Mouse (Mus musculus) heart, embryonic 10.5 days (tissue): ENCODE measurements around the gene Rbks. TPM values are rescaled to one million over a fixed set of nuclear protein-coding genes. Genes with fewer than 3 reads are reported as not detected.
A peak's percentile ranks its signal among the peaks of the same experiment; 100 is the strongest.

Experiments
- DNase-seq: peaks from one replicate; pipeline ENCODE4 v3.0.0-alpha.2; 2017; ENCODE audit warnings: low spot score
- H3K27ac ChIP-seq: fragments of 300-500 bp; sonication (generic); 2 replicates; pipeline ENCODE4 v1.5.1; 2016; ENCODE audit warnings: mild to moderate bottlenecking
- H3K27me3 ChIP-seq: fragments of 300-500 bp; sonication (generic); 2 replicates; pipeline ENCODE4 v1.6.1; 2016; ENCODE audit warnings: mild to moderate bottlenecking; ENCODE audit not compliant: poor library complexity, insufficient read depth, severe bottlenecking
- H3K36me3 ChIP-seq: fragments of 300-500 bp; sonication (generic); 2 replicates; pipeline ENCODE4 v1.6.1; 2016; ENCODE audit warnings: mild to moderate bottlenecking, moderate library complexity
- H3K4me1 ChIP-seq: fragments of 300-500 bp; sonication (generic); 2 replicates; pipeline ENCODE4 v1.6.1; 2016; ENCODE audit warnings: mild to moderate bottlenecking
- H3K4me3 ChIP-seq: fragments of 300-500 bp; sonication (generic); 2 replicates; pipeline ENCODE4 v1.5.1; 2016; ENCODE audit warnings: mild to moderate bottlenecking, moderate library complexity
- H3K9me3 ChIP-seq: fragments of 300-500 bp; sonication (generic); 2 replicates; pipeline ENCODE4 v1.6.1; 2016; ENCODE audit warnings: mild to moderate bottlenecking, moderate library complexity
- WGBS: fragments of 180-500 bp; shearing (Covaris S2); methylation state at CpG from one replicate; pipeline ENCODE4 v1.1.7; 2016; 5-methylcytosine and 5-hydroxymethylcytosine counted together
- polyA plus RNA-seq: library from polyadenylated mRNA; unstranded; fragments of >200 nt; fragmentation: Nextera tagmentation; extraction: Ambion mirVana; gene quantifications from 2 replicates; pipeline ENCODE4 v1.2.1, GENCODE M21; 2016

The Rbks gene
- 6.2 and 6.8 TPM in 2 replicates for polyA plus RNA-seq

DNA sequence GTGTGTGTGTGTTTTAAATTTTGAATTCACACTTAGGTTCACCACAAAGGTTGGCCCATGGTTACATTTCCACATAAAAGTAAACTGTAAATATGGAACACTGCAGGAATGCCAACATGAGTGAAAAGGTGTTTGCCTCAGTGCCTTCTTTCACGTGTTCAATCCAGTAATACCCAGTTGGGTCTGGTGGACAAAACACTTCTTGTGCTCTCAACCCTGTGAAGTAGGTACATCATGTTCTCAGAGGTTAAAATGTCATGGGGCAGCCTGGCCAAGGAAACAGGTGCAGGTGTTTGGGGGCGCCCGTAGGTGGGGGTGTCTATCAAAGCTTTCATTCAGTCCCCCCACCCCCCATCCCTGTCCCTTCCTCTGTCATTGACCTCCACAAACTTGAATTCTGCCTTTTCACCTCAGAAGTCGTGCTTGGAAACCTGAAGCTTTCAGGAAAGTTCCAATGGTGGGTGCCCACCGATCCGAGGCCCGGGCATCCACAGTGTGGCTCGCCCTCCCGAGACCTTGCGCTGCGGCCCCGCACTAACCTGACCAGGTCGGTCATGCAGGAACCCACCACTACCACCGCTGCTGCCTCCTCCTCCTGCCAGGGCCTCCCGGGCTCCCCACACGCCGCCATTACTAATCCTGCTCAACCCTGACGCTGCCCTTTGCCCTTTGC is at the start of gene Rbks:
Rbks (minus strand) TSS at position 657 of the 673 bp plus-strand sequence.
- Histone ChIP-seq H3K27ac (peak within 1 kb of the TSS; percentile 93), H3K36me3 (no peaks in the 10 kb centered on the region), H3K4me3 (peak within 1 kb of the TSS; percentile 88), H3K27me3 (no peaks in the 10 kb centered on the region), H3K9me3 (no peaks in the 10 kb centered on the region), H3K4me1 (peaks cover 8% of the 10 kb centered on the region)
- DNase-seq, result no peak
- 10% methylated on average over 18 of the region's 18 CpGs for WGBS

DNA sequence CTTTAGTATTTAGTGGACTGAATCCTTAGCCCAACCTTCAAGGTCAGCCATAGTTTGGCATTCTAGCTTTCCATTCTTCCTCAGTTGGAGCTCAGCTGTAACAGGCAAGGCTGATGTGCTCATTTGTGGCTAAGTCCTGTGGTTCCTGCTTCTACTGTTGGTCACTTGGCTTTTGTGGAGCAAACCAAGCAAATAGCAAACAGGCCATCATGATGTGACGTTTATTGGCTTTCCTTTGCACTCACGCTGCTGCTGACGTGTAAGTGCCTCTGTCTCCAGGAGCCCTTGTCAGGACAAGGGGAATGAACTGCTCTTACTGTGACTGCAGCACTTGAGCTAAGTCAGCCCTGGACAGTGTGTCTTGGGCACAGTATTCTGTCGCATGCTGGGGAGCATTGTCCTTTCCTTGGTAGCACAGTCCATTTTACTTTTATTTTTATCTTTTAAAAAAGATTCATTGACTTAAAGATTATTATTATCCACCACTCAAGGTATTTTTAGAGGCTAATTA is 45.1 kb upstream of the Rbks start:
- WGBS, result 56% methylated on average over 4 of the region's 4 CpGs
- H3K36me3 ChIP-seq, result no peaks in the 10 kb centered on the region
- H3K4me1 ChIP-seq, result 0 out of 2 replicates have a peak, but pooled peaks cover 4% of the 10 kb centered on the region
- no peaks in the 10 kb centered on the region for H3K9me3 ChIP-seq
- H3K27me3 ChIP-seq, result no peaks in the 10 kb centered on the region
- no peak for DNase-seq
- H3K27ac ChIP-seq, result no peak overlapping the region
- no peak overlapping the region for H3K4me3 ChIP-seq

GRCm38 (mm10) chr5:31741931-31742330 is 44.5 kb upstream of the Rbks start:
- Histone ChIP-seq H3K9me3 (no peaks in the 10 kb centered on the region), H3K4me3 (no peak overlapping the region), H3K27ac (no peak overlapping the region), H3K4me1 (0 out of 2 replicates have a peak, but pooled peaks cover 4% of the 10 kb centered on the region), H3K27me3 (no peaks in the 10 kb centered on the region), H3K36me3 (no peaks in the 10 kb centered on the region)
- no peak for DNase-seq
- WGBS, result 92% methylated on average over 1 of the region's 1 CpGs

GRCm38 (mm10) chr5:31732644-31733338 is 35.4 kb upstream of the Rbks start:
- Histone ChIP-seq H3K27me3 (no peaks in the 10 kb centered on the region), H3K27ac (no peak overlapping the region), H3K36me3 (peaks cover 5% of the 10 kb centered on the region; the same call in 1 of the 2 replicates), H3K9me3 (no peaks in the 10 kb centered on the region), H3K4me1 (peaks cover 5% of the 10 kb centered on the region; the same call in 1 of the 2 replicates), H3K4me3 (no peak overlapping the region)
- DNase-seq, result no peak
- 31% methylated on average over 3 of the region's 3 CpGs for WGBS

DNA sequence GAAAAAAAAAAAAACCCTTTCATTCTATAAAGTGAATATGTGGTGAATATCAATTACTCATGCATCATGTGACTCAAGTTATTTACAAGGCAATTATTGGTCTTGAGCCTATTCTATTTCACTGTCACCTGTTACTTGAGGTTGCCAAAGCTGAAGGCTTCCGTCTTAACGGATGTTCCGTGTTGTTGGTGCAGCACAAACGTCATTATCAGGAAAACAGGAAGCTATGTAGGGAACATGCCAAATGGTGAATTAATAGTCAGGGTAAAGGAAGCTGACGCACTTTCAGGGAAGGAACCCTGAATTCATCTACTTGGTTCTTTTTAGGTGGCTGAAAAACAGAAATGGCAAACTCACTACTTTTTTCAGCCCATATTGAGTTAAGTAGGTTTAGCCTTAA is 30.0 kb upstream of the Rbks start:
- no peak for DNase-seq
- Histone ChIP-seq H3K4me1 (no peaks in the 10 kb centered on the region), H3K36me3 (no peaks in the 10 kb centered on the region), H3K4me3 (no peak overlapping the region), H3K9me3 (no peaks in the 10 kb centered on the region), H3K27me3 (no peaks in the 10 kb centered on the region), H3K27ac (no peak overlapping the region)
- 75% methylated on average over 5 of the region's 5 CpGs for WGBS

- Histone ChIP-seq H3K36me3 (no peaks in the 10 kb centered on the region), H3K27ac (no peak overlapping the region), H3K4me1 (no peaks in the 10 kb centered on the region), H3K9me3 (no peaks in the 10 kb centered on the region), H3K27me3 (no peaks in the 10 kb centered on the region), H3K4me3 (no peak overlapping the region)
- DNase-seq, result no peak
- WGBS, result 87% methylated on average over 2 of the region's 2 CpGs
Observed at GRCm38 (mm10) chr5:31725885-31726284, 28.5 kb upstream of the Rbks start.

GRCm38 (mm10) chr5:31724519-31724918 is 27.1 kb upstream of the Rbks start:
- Histone ChIP-seq H3K27me3 (no peaks in the 10 kb centered on the region), H3K36me3 (no peaks in the 10 kb centered on the region), H3K9me3 (no peaks in the 10 kb centered on the region), H3K4me3 (no peak overlapping the region), H3K27ac (no peak overlapping the region), H3K4me1 (no peaks in the 10 kb centered on the region)
- no peak for DNase-seq
- WGBS, result 73% methylated on average over 6 of the region's 6 CpGs

GRCm38 (mm10) chr5:31715486-31716150 is 18.2 kb upstream of the Rbks start:
- no peak for DNase-seq
- no peaks in the 10 kb centered on the region for H3K27me3 ChIP-seq
- no peak overlapping the region for H3K4me3 ChIP-seq
- 71% methylated on average over 4 of the region's 4 CpGs for WGBS
- peaks cover 8% of the 10 kb centered on the region for H3K4me1 ChIP-seq
- H3K9me3 ChIP-seq, result no peaks in the 10 kb centered on the region
- no peak overlapping the region for H3K27ac ChIP-seq
- H3K36me3 ChIP-seq, result peaks cover 4% of the 10 kb centered on the region; the same call in 1 of the 2 replicates

GRCm38 (mm10) chr5:31713841-31714264 is 16.4 kb upstream of the Rbks start:
- 50% methylated on average over 5 of the region's 5 CpGs for WGBS

DNA sequence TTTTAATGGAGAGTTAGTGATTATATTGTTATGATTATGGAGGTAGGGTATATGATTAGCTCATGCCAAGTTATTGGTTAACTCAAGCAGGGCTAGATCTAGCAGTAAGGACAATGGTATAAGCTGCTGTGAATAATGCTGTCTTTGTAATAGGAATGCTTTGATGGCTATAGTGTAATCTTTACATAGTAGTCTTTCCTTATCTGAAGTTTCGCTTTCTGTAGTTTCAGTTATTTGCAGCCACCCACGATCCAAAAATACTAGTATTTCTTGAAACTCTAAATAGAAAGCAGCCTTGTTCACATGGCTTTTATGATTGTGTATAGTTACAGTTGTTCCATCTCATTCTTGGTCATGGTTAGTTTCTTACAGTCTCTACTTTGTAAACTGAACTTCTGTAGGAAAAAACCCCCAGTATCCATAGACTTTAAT is 15.9 kb upstream of the Rbks start:
- H3K36me3 ChIP-seq, result peaks cover 14% of the 10 kb centered on the region
- H3K4me3 ChIP-seq, result no peak overlapping the region
- peaks cover 8% of the 10 kb centered on the region for H3K4me1 ChIP-seq
- 71% methylated on average over 2 of the region's 2 CpGs for WGBS
- H3K27ac ChIP-seq, result no peak overlapping the region
- no peak for DNase-seq
- no peaks in the 10 kb centered on the region for H3K27me3 ChIP-seq
- no peaks in the 10 kb centered on the region for H3K9me3 ChIP-seq

More at GRCm38 (mm10) chr5:31713841-31714264, 16.4 kb upstream of the Rbks start:
- peaks cover 8% of the 10 kb centered on the region for H3K4me1 ChIP-seq
- H3K4me3 ChIP-seq, result no peak overlapping the region
- H3K36me3 ChIP-seq, result peaks cover 14% of the 10 kb centered on the region
- H3K27ac ChIP-seq, result 0 out of 2 replicates have a peak overlapping the region, but pooled peaks have one; percentile 26
- DNase-seq, result no peak
- no peaks in the 10 kb centered on the region for H3K27me3 ChIP-seq
- H3K9me3 ChIP-seq, result no peaks in the 10 kb centered on the region

- Histone ChIP-seq H3K4me3 (no peak overlapping the region), H3K27ac (no peak overlapping the region), H3K36me3 (peaks cover 27% of the 10 kb centered on the region), H3K27me3 (no peaks in the 10 kb centered on the region), H3K9me3 (no peaks in the 10 kb centered on the region), H3K4me1 (peaks cover 8% of the 10 kb centered on the region)
- DNase-seq, result no peak
- 55% methylated on average over 1 of the region's 1 CpGs for WGBS
Observed at GRCm38 (mm10) chr5:31709389-31709788, 12.0 kb upstream of the Rbks start.

DNA sequence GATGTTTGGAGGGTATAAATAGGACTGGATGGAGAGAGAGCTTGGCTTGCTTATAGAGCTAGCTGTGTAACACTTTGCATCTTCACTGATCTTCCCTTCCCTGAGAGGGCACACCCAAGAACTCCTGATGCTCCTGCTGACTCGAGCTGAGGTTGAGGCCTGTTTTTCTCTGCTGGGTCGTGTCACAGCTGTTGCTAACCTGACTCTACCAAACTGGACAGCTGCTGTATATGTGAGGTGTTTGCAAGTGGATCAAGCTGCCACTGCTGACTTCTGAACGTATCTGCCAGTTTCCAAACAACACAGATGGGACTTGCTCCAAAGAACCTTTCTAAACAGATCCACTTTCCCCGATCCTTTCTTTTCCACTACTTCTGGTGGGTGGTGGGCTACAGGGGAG is 9.4 kb upstream of the Rbks start:
- H3K4me3 ChIP-seq, result no peak overlapping the region
- H3K27ac ChIP-seq, result no peak overlapping the region
- H3K27me3 ChIP-seq, result no peaks in the 10 kb centered on the region
- 80% methylated on average over 4 of the region's 4 CpGs for WGBS
- no peak for DNase-seq
- no peaks in the 10 kb centered on the region for H3K4me1 ChIP-seq
- no peaks in the 10 kb centered on the region for H3K9me3 ChIP-seq
- H3K36me3 ChIP-seq, result peaks cover 42% of the 10 kb centered on the region

- Histone ChIP-seq H3K27me3 (no peaks in the 10 kb centered on the region), H3K4me3 (no peak overlapping the region), H3K27ac (no peak overlapping the region), H3K36me3 (peaks cover 35% of the 10 kb centered on the region), H3K4me1 (no peaks in the 10 kb centered on the region), H3K9me3 (no peaks in the 10 kb centered on the region)
- WGBS, result 81% methylated on average over 5 of the region's 5 CpGs
- no peak for DNase-seq
Observed at GRCm38 (mm10) chr5:31704971-31705370, 7.5 kb upstream of the Rbks start.
